ENCODE assay signal across 36 mouse cellular contexts in genomic region chr11:105447661-105448060, GRCm38 (mm10). TPM values are rescaled to one million over a fixed set of nuclear protein-coding genes. Genes with fewer than 3 reads are reported as not detected.
DNase-seq lines count a peak whose midpoint lies in the region; ATAC-seq and TF ChIP-seq lines count a peak whose summit lies in the region.
"Had no signal": no experiment of that assay in that cellular context is flagged by ENCODE, and none has a peak within 500 bp of the region (broad histone marks: within the 10 kb centered on the region; RNA-seq: fewer than 3 reads in every experiment).

No protein-coding gene starts in this region.

- H3K27ac ChIP-seq in intestine, postnatal 0 days (ENCODE audit: low read depth, low read length): no peak overlapping the region
- no peak overlapping the region for H3K27ac ChIP-seq in intestine, embryonic 15.5 days
- H3K27ac ChIP-seq in liver, adult 2 months (replicated peaks; ENCODE audit: insufficient read depth, low read depth, low read length): no peak overlapping the region
- no peak overlapping the region for H3K27ac ChIP-seq in liver, embryonic 12.5 days
- no peak overlapping the region for H3K27ac ChIP-seq in hindbrain, embryonic 11.5 days (ENCODE audit: low read depth, low read length)
- H3K27ac ChIP-seq: gastrocnemius, adult 2 months; hindbrain, embryonic 14.5 days; limb, embryonic 10.5 days; limb, embryonic 15.5 days; liver, embryonic 15.5 days; macrophage; neural tube, embryonic 12.5 days had no signal

- no peak for TF ChIP-seq POLR2A in liver, adult 2 months (IDR thresholded peaks at IDR 0.05; ENCODE audit: extremely low read depth, insufficient read depth, low read length)

- H3K79me2 ChIP-seq in liver, adult 2 months (ENCODE audit: control insufficient read depth, insufficient read depth, low read length): no peaks in the 10 kb centered on the region

- no peak overlapping the region for H3K4me3 ChIP-seq in intestine, postnatal 0 days (ENCODE audit: low read depth, low read length)
- no peak overlapping the region for H3K4me3 ChIP-seq in intestine, embryonic 15.5 days (replicated peaks)
- H3K4me3 ChIP-seq in liver, adult 2 months (ENCODE audit: insufficient read depth, low read depth, low read length): no peak overlapping the region
- H3K4me3 ChIP-seq in liver, embryonic 12.5 days: no peak overlapping the region
- H3K4me3 ChIP-seq in hindbrain, embryonic 11.5 days (ENCODE audit: low read depth, low read length): no peak overlapping the region
- H3K4me3 ChIP-seq: erythroblast, embryonic 14.5 days; gastrocnemius, adult 2 months; limb, embryonic 10.5 days; limb, embryonic 15.5 days; liver, embryonic 15.5 days; myocyte; neural tube, embryonic 12.5 days had no signal

- no peaks in the 10 kb centered on the region for H3K27me3 ChIP-seq in intestine, postnatal 0 days (replicated peaks; ENCODE audit: control insufficient read depth, insufficient read depth, low read length)
- H3K27me3 ChIP-seq in intestine, embryonic 15.5 days (replicated peaks): no peaks in the 10 kb centered on the region
- H3K27me3 ChIP-seq in liver, adult 2 months (ENCODE audit: control insufficient read depth, insufficient read depth, low read length): peaks cover 4% of the 10 kb centered on the region; the same call in 1 of the 2 replicates
- H3K27me3 ChIP-seq in liver, embryonic 12.5 days (replicated peaks): 0 out of 2 replicates have a peak, but pooled peaks cover 6% of the 10 kb centered on the region
- H3K27me3 ChIP-seq in hindbrain, embryonic 11.5 days (ENCODE audit: control insufficient read depth, insufficient read depth, low read length): no peaks in the 10 kb centered on the region
- H3K27me3 ChIP-seq: limb, embryonic 15.5 days; neural tube, embryonic 12.5 days had no signal

- no peaks in the 10 kb centered on the region for H3K4me1 ChIP-seq in intestine, postnatal 0 days (replicated peaks; ENCODE audit: control insufficient read depth, insufficient read depth, low read length)
- peaks cover 5% of the 10 kb centered on the region; the same call in 1 of the 2 replicates for H3K4me1 ChIP-seq in intestine, embryonic 15.5 days (replicated peaks)
- H3K4me1 ChIP-seq in liver, adult 2 months (ENCODE audit: control insufficient read depth, insufficient read depth, low read length): no peaks in the 10 kb centered on the region
- no peaks in the 10 kb centered on the region for H3K4me1 ChIP-seq in liver, embryonic 12.5 days
- H3K4me1 ChIP-seq in hindbrain, embryonic 11.5 days (replicated peaks; ENCODE audit: control insufficient read depth, insufficient read depth, low read length): peaks cover 2% of the 10 kb centered on the region; the same call in 1 of the 2 replicates
- H3K4me1 ChIP-seq: liver, embryonic 15.5 days had no signal

- H3K9me3 ChIP-seq in intestine, postnatal 0 days (ENCODE audit: control insufficient read depth): no peaks in the 10 kb centered on the region
- H3K9me3 ChIP-seq in intestine, embryonic 15.5 days: no peaks in the 10 kb centered on the region
- H3K9me3 ChIP-seq in liver, embryonic 12.5 days (replicated peaks): no peaks in the 10 kb centered on the region
- no peaks in the 10 kb centered on the region for H3K9me3 ChIP-seq in hindbrain, embryonic 11.5 days (ENCODE audit: control insufficient read depth, low read length)
- H3K9me3 ChIP-seq: limb, embryonic 10.5 days; limb, embryonic 15.5 days; liver, embryonic 15.5 days; neural tube, embryonic 12.5 days had no signal

- peak; percentile 4 for DNase-seq in liver, adult 2 months (ENCODE audit: extremely low read depth, low read depth, low spot score)
- no peak for DNase-seq in hindbrain, embryonic 11.5 days (ENCODE audit: low spot score)
- DNase-seq: adrenal gland, adult 2 months; adrenal gland, postnatal 36 days; cerebellum, adult 8-10 months; cerebellum, postnatal 25 days; gastrocnemius, adult 2 months; gastrocnemius, postnatal 36 days; heart, postnatal 36 days; kidney, adult 18-20 months; kidney, postnatal 14 days; layer of hippocampus, postnatal 36 days; lung, embryonic 14.5 days; right cerebral cortex, postnatal 4 days; thymus, adult 2 months; thymus, postnatal 36 days had no signal

- H3K9ac ChIP-seq in intestine, postnatal 0 days (ENCODE audit: low read depth, low read length): no peak overlapping the region
- H3K9ac ChIP-seq in intestine, embryonic 15.5 days: no peak overlapping the region
- no peak overlapping the region for H3K9ac ChIP-seq in liver, adult 2 months (ENCODE audit: low read depth, low read length)
- no peak overlapping the region for H3K9ac ChIP-seq in liver, embryonic 12.5 days
- H3K9ac ChIP-seq in hindbrain, embryonic 11.5 days (ENCODE audit: low read depth, low read length): no peak overlapping the region
- H3K9ac ChIP-seq: hindbrain, embryonic 14.5 days; limb, embryonic 15.5 days; liver, embryonic 15.5 days; lung, embryonic 14.5 days; neural tube, embryonic 12.5 days had no signal

- peak; percentile 30 for TF ChIP-seq CTCF in intestine, postnatal 0 days (IDR thresholded peaks at IDR 0.05; ENCODE audit: low read depth)
- no peak for TF ChIP-seq CTCF in liver, adult 2 months (IDR thresholded peaks at IDR 0.05; ENCODE audit: low read depth, low read length)

- no peak overlapping the region for H3K4me2 ChIP-seq in intestine, postnatal 0 days (replicated peaks; ENCODE audit: low read depth)
- H3K4me2 ChIP-seq in intestine, embryonic 15.5 days (replicated peaks): no peak overlapping the region
- no peak overlapping the region for H3K4me2 ChIP-seq in liver, embryonic 12.5 days
- no peak overlapping the region for H3K4me2 ChIP-seq in hindbrain, embryonic 11.5 days (replicated peaks; ENCODE audit: low read depth, low read length)
- H3K4me2 ChIP-seq: hindbrain, embryonic 14.5 days; limb, embryonic 15.5 days; liver, embryonic 15.5 days; lung, embryonic 14.5 days; midbrain, embryonic 11.5 days; neural tube, embryonic 12.5 days had no signal

- no peak for ATAC-seq in intestine, postnatal 0 days
- ATAC-seq in intestine, embryonic 15.5 days: no peak
- ATAC-seq in liver, embryonic 12.5 days: no peak
- peak; percentile 52; the same call in 1 of the 2 replicates for ATAC-seq in common myeloid progenitor, adult 5-6 weeks (replicated peaks; ENCODE audit: low read depth, poor library complexity, severe bottlenecking)
- ATAC-seq in hematopoietic stem cell, adult 5-6 weeks (replicated peaks in 1 of 2; ENCODE audit: insufficient read depth in 1 of 2, low FRiP score in 2 of 2, low TSS enrichment in 1 of 2, low read depth in 1 of 2, poor library complexity in 2 of 2, severe bottlenecking in 2 of 2): peak; percentile 18 to 22; a peak in 2 of 4 replicates
- no peak for ATAC-seq in hindbrain, embryonic 11.5 days (ENCODE audit: low FRiP score)
- ATAC-seq: CD4-positive, CD25-positive, alpha-beta regulatory T cell, adult 4 months; forebrain, embryonic 16.5 days; midbrain, embryonic 16.5 days had no signal

- 69% methylated on average over 6 of the region's 6 CpGs for WGBS in intestine, postnatal 0 days
- WGBS in intestine, embryonic 15.5 days: 68% methylated on average over 6 of the region's 6 CpGs
- WGBS in liver, adult 2 months: 78% methylated on average over 6 of the region's 6 CpGs
- WGBS in liver, embryonic 12.5 days (ENCODE audit: insufficient replicate concordance): 52% methylated on average over 6 of the region's 6 CpGs
- WGBS in hindbrain, embryonic 11.5 days: 78% methylated on average over 6 of the region's 6 CpGs

- H3K36me3 ChIP-seq in intestine, postnatal 0 days (ENCODE audit: control insufficient read depth, insufficient read depth): no peaks in the 10 kb centered on the region
- H3K36me3 ChIP-seq in intestine, embryonic 15.5 days: no peaks in the 10 kb centered on the region
- no peaks in the 10 kb centered on the region for H3K36me3 ChIP-seq in liver, adult 2 months (ENCODE audit: control insufficient read depth, insufficient read depth, low read length)
- H3K36me3 ChIP-seq in liver, embryonic 12.5 days: no peaks in the 10 kb centered on the region
- no peaks in the 10 kb centered on the region for H3K36me3 ChIP-seq in hindbrain, embryonic 11.5 days (ENCODE audit: control insufficient read depth, insufficient read depth, low read length)
- H3K36me3 ChIP-seq: limb, embryonic 10.5 days; limb, embryonic 15.5 days; liver, embryonic 15.5 days; neural tube, embryonic 12.5 days had no signal

RNA-seq across cellular contexts. Expression of gene March10, which starts 8.9 kb away (rescaled TPM):
- not detected in 2 replicates for polyA plus RNA-seq in intestine, postnatal 0 days (2015; fragmentation: Nextera tagmentation; extraction: Ambion mirVana)
- not detected in 2 replicates for polyA plus RNA-seq in intestine, embryonic 15.5 days (2015; fragmentation: Nextera tagmentation; extraction: Ambion mirVana)
- total RNA-seq in liver, adult 2 months (2014; rRNA removed): not detected in 2 replicates
- polyA plus RNA-seq in liver, adult 2 months (2012; rRNA removed): not detected in 2 replicates
- polyA plus RNA-seq in liver, embryonic 12.5 days (2016; fragmentation: Nextera tagmentation; extraction: Ambion mirVana): not detected in 2 replicates
- total RNA-seq in common myeloid progenitor, adult 5-6 weeks (2017): not detected in 2 replicates
- total RNA-seq in hematopoietic stem cell, adult 5-6 weeks (2017): not detected in 2 replicates
- 0.29 and 0.37 TPM in 2 replicates for polyA plus RNA-seq in hindbrain, embryonic 11.5 days (2014; fragmentation: Nextera tagmentation; extraction: Ambion mirVana)
- total RNA-seq: adrenal gland, adult 2 months; adrenal gland, postnatal 36 days; gastrocnemius, adult 2 months; gastrocnemius, postnatal 36 days; heart, adult 8-10 months; heart, postnatal 36 days had no signal
- polyA plus RNA-seq: adrenal gland, adult 2 months; CD4-positive, CD25-positive, alpha-beta regulatory T cell, adult 4 months; erythroblast, embryonic 14.5 days; forebrain, embryonic 11.5 days; limb, embryonic 10.5 days; limb, embryonic 15.5 days; liver, embryonic 15.5 days; lung, embryonic 14.5 days; macrophage; midbrain, embryonic 11.5 days; spleen, adult 2 months had no signal

Comparison
In these comparisons a context has a peak if more than half of its experiments do, and no peak if none do; other contexts are left out.
1. ATAC-seq: peak in common myeloid progenitor, adult 5-6 weeks (single experiment) and hematopoietic stem cell, adult 5-6 weeks (2 of 2); none in intestine, postnatal 0 days (single experiment), intestine, embryonic 15.5 days (single experiment), liver, embryonic 12.5 days (single experiment) and hindbrain, embryonic 11.5 days (single experiment).